Mouse (Mus musculus) activated CD4-positive, CD25-positive, alpha-beta regulatory T cell, adult 4 months (primary cell): Measurements from ENCODE around the gene Golga3. TPM values are rescaled to one million over a fixed set of nuclear protein-coding genes. Genes with fewer than 3 reads are reported as not detected.

Source experiments
- ATAC-seq: one replicate; pipeline ENCODE4 v1.8.0; 2017
- polyA plus RNA-seq, 2 experiments: library from polyadenylated mRNA; unstranded; fragments of 100-300 nt; shearing (Covaris generic); gene quantifications; one replicate each; pipeline ENCODE4 v1.2.1; 2017

The Golga3 gene
- polyA plus RNA-seq, 2 experiments from 2014 or later = 18.0 to 20.7 TPM

GRCm38 (mm10) chr5:110232346-110232745 is 55.8 kb downstream of the Golga3 start:
- ATAC-seq = no peak

- no peak for ATAC-seq
Observed at GRCm38 (mm10) chr5:110244091-110244490, 67.6 kb downstream of the Golga3 start.

- ATAC-seq = no peak
Observed at GRCm38 (mm10) chr5:110266941-110267340, 90.4 kb downstream of the Golga3 start.

- ATAC-seq = peak; percentile 78
Observed at GRCm38 (mm10) chr5:110269141-110270101, 92.9 kb downstream of the Golga3 start, which contains the start of gene Pgam5. Gene Pgam5 (minus strand): TSS chr5:110269913.

GRCm38 (mm10) chr5:110270242-110270641 is 93.7 kb downstream of the Golga3 start:
- ATAC-seq = no peak

GRCm38 (mm10) chr5:110274147-110274546 is 97.6 kb downstream of the Golga3 start:
- ATAC-seq = peak; percentile 38

GRCm38 (mm10) chr5:110274846-110275245 is 98.3 kb downstream of the Golga3 start:
- ATAC-seq = no peak

Other genes with a start within 250 kb of the Golga3 start
- gene Zfp932, start 180.2 kb upstream of the Golga3 start, polyA plus RNA-seq = 10 to 100 TPM; 24.6 to 38.3 TPM
- 10 to 100 TPM in 1 of 2 experiments, 1 to 10 TPM in 1; 8.8 to 11.2 TPM for gene Gm17655, start 104.2 kb upstream of the Golga3 start, polyA plus RNA-seq
- 1 to 10 TPM; 1.6 to 3.0 TPM for gene Gm35315, start 82.3 kb upstream of the Golga3 start, polyA plus RNA-seq
- gene Plcxd1, start 76.7 kb upstream of the Golga3 start, polyA plus RNA-seq = 1 to 10 TPM in 1 of 2 experiments, under 1 TPM in 1; 0.63 to 1.6 TPM
- 10 to 100 TPM; 11.6 to 11.7 TPM for gene Gtpbp6, start 68.5 kb upstream of the Golga3 start, polyA plus RNA-seq
- gene Zfp605, start 66.6 kb upstream of the Golga3 start, polyA plus RNA-seq = 1 to 10 TPM; 3.5 to 4.6 TPM
- 10 to 100 TPM; 35.7 to 50.7 TPM for gene Chfr, start 40.9 kb upstream of the Golga3 start, polyA plus RNA-seq
- 10 to 100 TPM; 13.8 to 18.3 TPM for gene Ankle2, start 54.3 kb downstream of the Golga3 start, polyA plus RNA-seq
- gene Pgam5, start 93.2 kb downstream of the Golga3 start, polyA plus RNA-seq = 10 to 100 TPM; 28.0 to 30.1 TPM
- gene Pxmp2, start 109.5 kb downstream of the Golga3 start, polyA plus RNA-seq = 1 to 10 TPM; 3.3 to 3.8 TPM
- gene Pole, start 109.6 kb downstream of the Golga3 start, polyA plus RNA-seq = 10 to 100 TPM in 1 of 2 experiments, 1 to 10 TPM in 1; 7.5 to 12.4 TPM
- gene P2rx2, start 166.5 kb downstream of the Golga3 start, polyA plus RNA-seq = not detected
- not detected for gene Lrcol1, start 168.0 kb downstream of the Golga3 start, polyA plus RNA-seq